Mouse (Mus musculus) cerebellum, adult 9-10 months (tissue): ENCODE measurements at regions not wholly inside any gene's neighbourhood (a gene's known extent, or its start where the extent isn't known, plus 50 kb on each side); places are given as distances from the start of the nearest gene placed in this dataset.

Experiments used
- DNase-seq: peaks from one replicate; pipeline ENCODE4 v3.0.0; 2022

DNA sequence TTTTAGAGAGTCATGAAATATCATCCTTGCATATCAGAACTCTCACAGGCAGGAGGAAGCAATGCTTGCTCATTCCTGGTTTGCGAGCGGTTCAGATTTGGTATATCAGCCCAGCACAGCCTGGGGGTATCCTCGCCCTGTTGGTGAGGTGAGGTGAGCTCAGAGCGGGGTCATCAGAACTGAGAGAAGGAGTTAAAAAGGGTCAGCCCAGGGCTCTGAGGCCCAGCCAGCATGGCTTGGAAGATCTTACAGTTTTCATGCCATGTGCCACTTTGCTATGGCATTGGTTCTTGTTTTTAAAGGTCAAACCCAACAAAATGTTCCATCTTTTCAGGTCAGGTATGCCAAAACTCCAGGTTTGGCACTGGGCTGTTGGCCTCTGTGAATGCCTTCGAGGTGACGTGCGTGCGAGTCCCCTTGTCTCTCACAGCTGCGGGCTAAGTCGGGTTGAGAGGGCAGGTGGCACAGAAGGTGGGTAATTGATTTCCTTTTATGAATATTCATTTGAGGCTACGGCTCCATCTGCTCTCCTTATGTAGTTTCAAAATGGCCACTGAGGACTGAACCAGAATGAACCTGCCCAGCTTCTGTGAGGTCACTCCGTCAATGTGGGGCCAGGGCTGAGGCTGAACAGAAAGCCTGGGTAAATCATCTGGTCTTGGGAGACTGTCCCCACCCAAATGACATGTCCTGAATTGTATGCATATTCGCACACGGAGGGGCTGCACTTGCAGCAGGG is 86.3 kb downstream of the Hhipl2 start:
- peak; percentile 44 for DNase-seq

DNA sequence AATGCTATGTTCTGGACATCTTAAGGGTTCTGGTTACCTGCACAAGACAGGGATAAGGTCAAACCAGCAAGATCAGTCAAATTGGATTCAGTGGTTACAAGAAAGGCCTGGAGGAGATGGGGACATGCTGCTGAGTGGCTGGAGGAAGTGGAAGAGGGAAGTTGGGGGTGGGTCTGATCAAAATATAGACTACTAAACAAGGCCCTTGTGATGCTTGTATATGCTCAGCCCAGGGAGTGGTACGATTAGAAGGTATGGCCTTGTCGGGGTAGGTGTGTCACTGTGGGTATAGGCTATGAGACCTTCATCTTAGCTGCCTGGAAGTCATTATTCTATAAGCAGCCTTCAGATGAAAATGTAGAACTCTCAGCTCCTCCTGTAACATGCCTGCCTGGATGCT is 89.9 kb downstream of the Hhipl2 start:
- no peak for DNase-seq

DNA sequence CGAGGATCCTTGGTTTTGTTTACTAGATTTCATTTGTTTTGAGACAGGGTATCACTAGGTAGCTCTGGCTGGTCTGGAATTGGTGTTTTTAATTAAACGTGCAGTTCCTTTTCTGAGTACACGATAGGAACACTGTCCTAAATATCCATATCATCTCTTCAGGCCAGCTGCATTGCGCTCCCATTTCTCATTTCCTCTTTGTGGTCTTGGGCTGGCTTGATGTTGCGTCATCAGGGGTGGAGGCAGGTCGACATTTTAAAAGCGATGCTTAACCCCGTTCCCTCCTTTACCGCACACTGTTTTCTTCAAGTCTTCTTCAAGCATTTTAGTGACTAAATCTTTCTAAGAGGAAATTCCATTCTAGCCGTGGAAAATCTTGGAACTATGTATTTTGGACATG is 92.7 kb downstream of the Hhipl2 start:
- DNase-seq = no peak

DNA sequence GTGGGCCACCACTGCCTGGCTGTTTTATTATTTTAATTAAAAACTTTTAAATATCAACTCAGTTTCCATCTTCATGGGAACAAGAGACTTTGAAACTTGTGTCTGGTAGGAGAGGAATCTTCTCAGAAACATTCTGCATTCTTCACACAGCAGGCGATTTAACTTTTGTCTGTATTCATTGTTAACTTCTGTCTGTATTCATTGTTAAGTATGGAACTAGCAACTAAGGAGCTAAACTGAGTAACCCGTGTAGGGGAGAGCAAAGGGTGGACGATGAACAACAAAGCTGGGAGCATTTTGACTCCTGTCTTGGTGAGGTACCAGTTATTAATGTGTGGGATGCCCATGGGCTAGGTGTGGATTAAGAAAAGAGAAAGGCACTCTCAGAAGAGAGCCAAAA is 95.9 kb downstream of the Hhipl2 start:
- no peak for DNase-seq

DNA sequence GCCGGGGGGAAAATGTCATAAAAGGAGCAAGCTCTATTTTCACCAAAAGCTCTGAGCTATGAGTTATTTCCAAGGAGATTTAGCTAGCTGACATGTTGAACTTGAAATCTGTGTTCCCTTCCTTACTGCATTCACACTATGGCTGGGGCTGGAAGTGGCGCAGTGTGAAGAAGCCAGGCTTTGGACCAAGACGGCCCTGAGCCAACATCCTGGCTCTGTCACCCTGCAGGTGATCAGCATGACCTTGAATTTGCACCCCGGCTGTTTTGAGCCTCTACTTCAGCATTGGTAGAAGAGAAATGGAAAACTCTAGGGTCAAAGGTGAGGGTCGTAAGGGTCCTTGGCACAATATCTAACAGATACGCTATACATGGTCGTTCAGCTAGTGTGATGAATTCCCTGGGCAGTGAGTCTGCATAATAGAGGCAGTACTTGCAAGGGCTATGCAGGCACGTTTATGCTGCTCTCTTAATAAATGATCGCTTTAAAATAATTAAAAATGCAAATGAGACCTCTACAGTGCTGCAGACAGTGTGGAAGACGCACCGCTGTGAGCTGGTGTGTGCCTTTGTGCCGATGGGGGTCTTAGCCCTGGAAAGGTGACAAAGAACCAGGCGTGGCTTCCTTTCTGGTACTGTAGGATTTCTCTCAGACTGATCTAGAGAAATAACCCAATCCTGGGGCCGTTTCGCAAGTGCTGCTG is 96.4 kb downstream of the Hhipl2 start:
- no peak for DNase-seq

DNA sequence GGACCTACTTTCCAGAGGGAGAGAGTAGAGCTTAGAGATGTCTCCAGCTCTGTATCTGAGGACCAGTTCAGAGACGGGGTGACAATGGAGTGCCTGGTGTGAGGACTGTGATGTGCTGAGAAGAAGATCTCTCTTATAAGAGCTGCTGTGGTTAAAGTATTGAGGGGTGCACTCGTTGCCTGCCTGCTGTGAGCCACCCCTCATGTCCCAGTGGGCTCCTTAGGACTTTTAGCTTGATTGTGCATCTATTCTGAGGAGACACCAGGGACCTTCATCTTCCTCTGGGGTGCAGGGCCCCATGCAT is 96.9 kb downstream of the Hhipl2 start:
- no peak for DNase-seq

DNA sequence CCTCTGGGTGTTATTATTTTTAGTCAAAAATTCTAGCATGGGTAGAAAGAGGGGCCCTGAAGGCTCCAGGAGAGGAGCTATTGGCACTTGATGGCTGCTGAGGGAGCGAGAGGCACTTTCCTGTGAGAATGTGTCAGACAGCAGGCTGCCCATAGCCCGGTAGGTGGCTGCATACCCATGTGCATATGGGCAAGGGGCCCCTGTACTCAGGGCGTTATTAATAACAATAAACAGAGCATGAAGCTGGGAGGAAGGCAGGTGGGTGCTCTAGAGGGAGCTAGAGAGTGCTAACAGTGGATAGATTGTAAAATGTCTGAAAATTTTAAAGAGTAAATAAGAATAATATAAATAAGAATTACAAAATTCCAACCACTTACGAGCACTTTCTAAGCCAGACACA is 98.2 kb downstream of the Hhipl2 start:
- DNase-seq = no peak

DNA sequence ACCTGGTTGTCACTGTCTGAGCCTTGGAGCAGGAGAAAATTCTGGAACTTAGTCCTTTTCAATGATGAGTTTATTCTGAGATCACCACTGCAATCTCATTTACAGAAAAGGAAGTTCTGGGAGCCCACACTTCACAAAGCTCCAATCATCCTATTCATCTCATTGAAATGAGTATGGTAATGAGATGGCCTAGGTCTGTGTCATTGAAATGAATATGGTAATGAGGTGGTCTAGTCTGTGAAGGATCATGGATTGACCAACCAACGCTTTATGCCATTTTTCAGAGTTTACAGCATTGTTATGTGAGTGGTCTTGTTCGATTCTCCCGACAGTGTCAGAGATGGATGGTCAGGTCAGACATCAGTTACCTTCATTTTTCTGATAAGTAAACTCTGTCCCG is 99.2 kb downstream of the Hhipl2 start:
- no peak for DNase-seq

DNA sequence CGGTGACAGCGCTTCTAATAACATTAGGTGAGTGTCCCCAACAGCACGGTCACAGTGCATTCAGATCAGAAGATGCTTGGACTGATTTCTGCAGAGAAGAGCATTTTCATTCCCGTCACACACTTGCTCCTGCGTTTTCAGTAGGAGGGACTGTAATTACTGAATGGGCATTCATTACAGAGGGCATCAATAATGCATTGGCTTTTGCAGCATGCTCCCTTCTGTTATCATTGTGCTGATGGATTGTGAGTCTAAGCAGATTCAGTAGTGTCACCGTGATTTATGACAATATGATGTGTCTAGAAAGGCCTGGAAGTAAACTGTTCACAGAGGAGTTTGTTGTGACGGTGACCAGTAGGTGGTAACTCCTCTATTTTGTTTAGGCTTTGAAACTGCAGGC is 103.6 kb downstream of the Hhipl2 start:
- DNase-seq = no peak

DNA sequence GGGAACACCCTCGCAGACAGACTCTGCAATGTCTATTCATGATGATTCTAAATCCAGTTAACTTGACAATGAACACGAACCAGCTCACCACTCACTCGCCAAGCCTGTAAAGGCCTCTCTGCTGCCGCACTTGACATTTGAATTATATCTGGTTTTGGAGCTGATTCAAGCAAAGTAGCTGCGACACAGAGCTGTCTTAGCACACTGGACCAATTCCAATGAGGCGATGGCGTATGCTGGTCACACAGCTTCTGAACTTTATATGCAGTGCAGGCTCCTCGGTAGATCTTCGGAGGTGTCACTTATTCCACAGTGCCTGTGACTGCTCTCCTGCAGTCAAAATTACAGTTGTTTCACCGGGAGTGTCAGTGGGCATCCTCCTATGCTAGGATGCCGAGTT is 115.4 kb downstream of the Hhipl2 start:
- DNase-seq = no peak

DNA sequence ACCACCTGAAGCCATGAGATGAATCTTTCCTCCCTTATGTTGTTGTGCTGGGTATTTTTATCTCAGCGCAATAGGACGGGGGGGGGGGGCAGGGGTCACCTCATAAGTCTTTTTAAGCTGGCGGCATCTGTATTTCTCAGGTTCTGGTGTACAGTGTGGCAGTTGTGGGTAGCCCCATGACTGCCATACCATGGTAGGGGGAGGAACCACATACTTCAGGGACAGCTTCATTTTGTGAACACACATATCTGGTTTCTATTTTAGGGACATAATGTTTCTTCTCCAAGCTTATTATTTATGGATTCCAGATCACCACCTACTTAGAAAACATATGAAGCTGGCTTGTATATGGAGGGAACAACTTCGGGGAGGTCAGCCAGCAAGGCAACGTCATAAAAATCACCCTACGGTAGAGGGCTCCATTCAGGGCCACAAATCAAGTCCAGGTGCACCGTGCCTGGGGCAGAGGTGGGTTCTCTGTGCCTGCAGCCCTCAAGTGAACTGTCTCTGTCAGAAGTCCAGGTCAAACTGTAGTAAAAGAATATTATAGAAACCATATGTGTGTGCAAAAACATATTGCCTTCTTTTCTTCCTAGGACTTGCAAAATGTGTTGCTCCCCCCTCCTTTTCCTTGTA is 130.9 kb downstream of the Hhipl2 start:
- DNase-seq = no peak

DNA sequence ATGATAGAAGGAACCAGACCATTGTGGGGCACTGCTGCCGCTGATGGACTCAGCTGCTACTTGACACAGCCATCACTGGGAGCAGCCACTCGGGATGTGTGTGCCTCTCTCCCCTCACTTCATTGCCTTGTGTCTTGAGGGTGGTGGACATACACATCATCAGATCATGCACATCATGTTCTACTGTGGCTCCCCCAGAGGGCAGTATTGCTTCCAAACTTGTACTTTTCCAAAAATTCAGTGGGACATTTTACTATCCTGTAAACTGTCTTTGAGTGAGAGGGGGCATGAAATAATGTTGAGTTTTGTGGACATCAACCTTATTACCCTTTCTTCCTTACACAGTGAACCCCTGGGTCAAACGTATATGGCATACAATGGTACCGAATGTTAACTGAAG is 134.6 kb downstream of the Hhipl2 start:
- no peak for DNase-seq

DNA sequence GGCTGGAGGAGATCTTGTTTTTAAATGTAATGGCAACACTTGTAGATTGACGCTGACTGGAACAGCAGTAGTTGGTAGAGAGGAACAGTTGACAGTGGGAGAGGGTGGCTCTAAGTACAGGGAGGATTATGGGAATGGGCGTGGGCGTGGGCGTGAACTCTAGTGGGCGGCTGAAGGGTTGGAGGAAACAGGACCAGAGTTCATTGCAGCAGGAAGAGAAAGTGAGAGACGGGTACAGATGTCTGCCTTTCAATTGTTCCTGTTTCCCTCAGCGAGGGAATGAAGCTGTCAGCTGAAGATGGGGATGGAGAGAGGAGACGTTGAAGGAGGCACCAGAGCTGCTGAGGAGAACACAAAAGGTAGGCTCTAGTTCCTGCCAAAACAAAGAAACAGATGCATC is 135.2 kb downstream of the Hhipl2 start:
- DNase-seq = no peak

DNA sequence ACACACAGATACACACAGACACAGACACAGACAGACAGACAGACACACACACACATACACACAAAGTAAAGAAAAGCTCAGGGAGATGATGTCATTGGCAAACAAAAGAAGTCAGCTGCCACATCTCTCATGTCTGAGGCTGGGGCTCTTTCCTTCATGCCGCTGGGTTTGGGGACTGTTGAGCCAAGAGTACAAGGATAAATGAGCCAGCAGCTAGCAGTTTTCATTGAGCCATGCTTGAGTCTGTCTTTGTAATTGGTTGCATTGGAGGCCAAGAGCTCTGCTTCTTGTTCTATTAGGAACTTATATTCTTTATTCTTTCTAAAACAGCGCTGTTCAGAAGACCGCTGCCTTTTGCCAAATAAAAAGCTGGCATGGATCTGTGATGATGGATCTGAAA is 144.8 kb downstream of the Hhipl2 start:
- DNase-seq = no peak

DNA sequence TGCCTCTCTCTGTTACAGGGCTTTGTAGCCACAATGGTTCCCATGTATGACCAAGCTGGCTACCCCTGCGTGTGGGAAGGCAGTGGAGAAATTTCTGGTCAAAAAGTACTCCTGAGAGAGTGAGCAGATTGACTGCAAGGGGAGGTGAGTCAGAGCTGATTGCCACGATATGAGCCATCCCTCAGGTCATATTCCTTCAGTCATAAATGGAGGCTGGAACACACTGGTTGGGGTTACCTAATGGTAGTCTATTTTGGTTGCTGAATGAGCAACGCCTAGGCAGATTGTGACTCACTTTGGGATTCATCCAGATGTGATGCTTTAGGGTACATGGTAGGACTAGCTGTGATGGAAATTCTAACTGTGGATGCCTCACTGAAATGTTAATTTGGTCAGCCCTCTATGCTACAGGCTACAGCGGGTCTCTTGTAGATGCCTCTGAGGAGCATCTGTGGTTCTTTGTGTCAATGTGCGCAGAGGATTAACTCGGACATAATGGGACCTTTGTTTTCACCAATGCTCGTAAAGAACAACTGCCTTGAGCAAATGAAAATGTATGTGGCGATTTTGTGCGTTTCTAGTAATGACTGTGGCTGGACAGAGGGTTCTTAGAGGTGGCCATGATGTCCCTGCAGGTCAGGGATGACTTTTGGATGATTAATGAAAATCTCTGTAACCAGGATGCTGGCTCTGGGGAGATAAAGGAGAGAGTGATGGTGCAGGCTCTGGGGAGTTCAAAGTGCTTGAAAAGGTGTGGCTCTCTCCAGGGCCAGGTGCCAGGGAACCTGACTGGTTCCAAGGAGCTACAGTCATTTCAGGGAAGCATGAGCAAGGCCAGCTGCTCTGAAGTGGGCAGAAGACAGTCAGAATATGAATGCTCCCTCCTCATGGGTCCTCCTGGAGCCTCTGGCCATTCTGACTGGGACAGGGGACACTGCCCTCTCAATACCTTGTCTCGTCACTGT is 155.9 kb downstream of the Hhipl2 start:
- DNase-seq = no peak

DNA sequence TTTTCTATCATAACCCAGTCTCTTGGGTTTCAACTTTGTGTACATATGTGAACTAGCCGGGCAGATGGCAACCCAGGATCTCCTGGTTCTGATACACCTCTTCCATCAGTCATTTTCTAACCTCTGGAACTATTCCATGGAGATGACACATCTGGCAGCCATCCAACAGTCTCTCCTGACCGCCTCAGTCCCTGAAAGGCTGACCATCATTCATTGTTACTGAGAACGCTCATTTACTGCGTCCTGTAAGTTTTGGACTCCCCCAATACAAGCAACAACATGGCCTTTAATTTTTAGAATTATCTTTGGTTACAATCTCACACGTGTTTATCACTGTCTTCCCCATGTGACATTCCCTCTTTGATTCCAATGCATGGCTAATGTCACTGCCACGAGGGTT is 166.8 kb downstream of the Hhipl2 start:
- DNase-seq = no peak

DNA sequence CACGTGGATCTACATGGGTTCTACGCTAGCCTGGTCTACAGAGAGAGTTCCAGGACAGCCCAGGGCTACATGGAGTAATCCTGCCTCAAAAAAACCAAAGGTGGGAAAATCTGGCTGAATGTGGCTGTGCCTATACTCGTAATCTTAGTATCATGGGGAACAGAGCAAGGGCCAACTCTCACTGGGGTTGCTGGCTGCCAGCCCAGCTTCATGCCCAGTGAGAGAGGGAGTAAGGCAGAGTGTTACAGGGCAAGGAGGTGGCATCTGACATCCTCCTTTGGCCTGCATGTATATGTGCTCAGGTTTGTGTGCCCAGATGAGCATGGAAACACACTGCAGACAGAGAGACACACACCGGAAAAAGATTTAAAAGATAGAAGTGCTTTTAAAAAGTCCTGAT is 168.4 kb downstream of the Hhipl2 start:
- no peak for DNase-seq

DNA sequence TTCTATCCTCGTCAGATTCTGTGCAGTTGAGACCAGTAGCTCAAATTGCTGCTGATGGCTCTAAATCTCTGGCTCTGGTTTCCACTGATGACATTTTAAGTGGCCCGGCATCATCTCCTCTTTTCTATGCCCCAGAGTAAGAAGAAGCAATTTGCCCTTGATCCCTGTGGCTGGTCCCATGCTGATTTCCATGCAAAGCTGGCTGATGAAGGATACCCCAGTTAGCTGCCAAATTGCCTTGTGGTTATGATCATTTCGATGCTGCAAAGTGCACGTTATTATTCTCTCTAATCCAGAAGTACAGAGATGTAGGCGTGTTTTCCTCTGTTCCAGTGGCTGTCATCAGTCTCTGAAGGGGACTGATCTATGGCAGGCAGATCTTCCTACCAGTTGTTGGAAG is 177.3 kb downstream of the Hhipl2 start:
- no peak for DNase-seq

DNA sequence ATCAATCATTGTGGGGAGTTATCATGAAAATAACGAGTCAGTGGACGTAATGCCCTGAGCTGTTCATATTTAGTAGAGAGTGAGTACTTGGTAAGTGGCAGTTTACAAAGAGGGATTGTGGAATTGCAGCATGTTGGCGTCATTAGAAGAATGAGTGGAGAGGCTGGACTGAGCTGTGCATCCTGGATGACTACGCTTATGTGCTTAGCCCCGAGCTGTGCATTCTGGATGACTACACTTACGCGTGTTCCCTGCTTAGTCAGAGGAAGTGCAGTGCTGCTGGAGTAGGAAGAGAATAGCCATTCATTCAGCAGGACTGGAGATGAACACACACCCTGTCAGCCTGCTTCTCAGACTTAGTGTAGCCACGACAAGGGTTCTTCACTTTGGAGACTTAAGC is 182.5 kb downstream of the Hhipl2 start:
- DNase-seq = no peak

DNA sequence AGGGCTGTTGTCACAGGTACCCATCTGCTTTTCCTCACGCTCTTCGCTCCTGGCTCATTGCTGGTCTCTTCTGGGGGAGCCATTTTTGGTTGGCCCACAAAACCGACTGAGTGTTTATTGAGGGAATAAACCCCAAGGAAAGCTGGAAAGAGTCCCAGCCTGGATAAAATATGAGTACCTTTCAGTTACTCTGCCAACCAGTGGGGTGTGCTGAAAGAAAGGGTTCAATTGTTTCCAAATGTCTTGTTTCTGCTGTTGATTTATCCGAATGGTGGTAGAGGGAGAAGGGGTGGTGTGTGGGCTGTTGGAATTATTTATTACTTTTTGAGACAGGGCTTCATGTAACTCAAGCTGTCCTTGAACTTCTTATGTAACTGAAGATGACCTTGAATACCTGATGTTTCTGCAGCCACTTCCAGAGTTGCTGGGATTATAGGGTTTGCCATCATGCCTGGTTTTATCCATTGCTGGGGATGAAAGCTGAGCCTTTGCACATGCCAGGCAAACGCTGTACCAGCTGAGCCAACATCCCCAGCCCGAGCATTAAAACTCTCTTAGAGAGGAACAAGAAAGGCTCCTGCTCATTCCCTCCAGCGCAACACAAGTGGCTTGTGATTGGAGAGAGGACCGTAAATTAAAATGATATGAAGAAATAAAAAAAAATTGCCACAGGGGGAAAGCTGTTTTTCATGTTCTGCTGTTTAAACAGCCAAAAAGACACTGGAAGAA is 194.1 kb downstream of the Hhipl2 start:
- no peak for DNase-seq

DNA sequence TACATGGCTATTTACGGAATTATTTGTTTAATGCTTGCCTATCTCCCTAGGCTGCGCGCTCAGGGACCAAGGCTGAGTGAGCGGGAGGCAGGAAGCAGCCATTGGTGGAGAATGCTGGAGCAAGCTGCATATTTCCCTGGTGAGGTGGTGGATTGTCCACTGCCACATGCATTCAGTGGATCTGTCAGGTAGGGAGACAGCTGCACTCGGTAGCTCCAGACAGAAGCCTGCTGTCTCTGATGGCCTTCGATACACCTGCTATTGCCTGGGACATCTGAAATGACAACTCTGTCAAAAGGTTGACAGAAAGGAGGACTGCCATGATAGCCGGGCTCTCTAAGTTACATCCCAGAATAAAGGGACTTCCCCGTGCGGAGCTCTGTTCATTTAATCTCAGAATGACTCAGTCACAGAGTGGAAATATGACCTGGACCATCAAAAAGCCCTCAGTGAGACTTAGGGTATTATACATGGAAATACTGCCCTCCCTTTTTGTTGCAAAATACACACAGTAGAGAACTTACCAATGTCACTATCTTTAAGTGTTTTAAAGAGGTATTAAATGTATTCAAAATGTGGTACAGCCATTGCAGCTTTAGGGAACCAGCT is 201.5 kb downstream of the Hhipl2 start:
- DNase-seq = no peak

DNA sequence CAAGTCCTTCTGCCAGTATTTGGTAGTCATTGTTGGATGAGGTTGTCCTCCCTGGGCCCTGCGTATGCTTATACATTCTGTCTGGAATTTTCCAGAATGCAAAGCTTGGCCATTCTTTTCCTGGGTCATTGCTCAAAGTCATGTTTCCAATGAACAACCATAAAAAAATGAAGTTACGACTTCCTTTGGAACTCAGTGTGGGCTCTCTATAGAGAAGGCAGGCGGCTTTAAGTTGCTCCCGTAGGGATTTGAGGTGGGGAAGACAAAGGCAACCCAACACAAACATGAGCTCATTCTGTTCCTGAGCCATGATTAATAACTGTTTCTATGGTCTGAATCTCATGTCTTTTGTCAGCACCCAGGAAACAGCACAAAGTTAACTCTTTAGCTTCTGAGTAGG is 204.3 kb downstream of the Hhipl2 start:
- no peak for DNase-seq
